Mouse (Mus musculus) lung, embryonic 15.5 days (tissue): ENCODE data around the gene Cstb. TPM values are rescaled to one million over a fixed set of nuclear protein-coding genes. Genes with fewer than 3 reads are reported as not detected.

ENCODE experiments used
- ATAC-seq: fragments of 200-750 bp; cut with Nextera tagmentation; 2 replicates; pipeline ENCODE4 v1.8.0; 2017; ENCODE audit warnings: moderate number of reproducible peaks, borderline replicate concordance; ENCODE audit not compliant: low FRiP score, low TSS enrichment; ENCODE audit errors: extremely low read depth
- H3K27ac ChIP-seq: fragments of 300-500 bp; sonication (generic); 2 replicates; pipeline ENCODE4 v1.5.1; 2015; ENCODE audit warnings: moderate library complexity, mild to moderate bottlenecking, inconsistent platforms
- H3K27me3 ChIP-seq: fragments of 300-500 bp; sonication (generic); 2 replicates; pipeline ENCODE4 v1.6.1; 2015; ENCODE audit warnings: inconsistent platforms
- H3K36me3 ChIP-seq: fragments of 300-500 bp; sonication (generic); 2 replicates; pipeline ENCODE4 v1.6.1; 2015; ENCODE audit warnings: inconsistent platforms
- H3K4me1 ChIP-seq: fragments of 300-500 bp; sonication (generic); 2 replicates; pipeline ENCODE4 v1.6.1; 2015; ENCODE audit warnings: inconsistent platforms
- H3K4me2 ChIP-seq: fragments of 300-500 bp; sonication (generic); 2 replicates; pipeline ENCODE4 v1.6.1; 2015; ENCODE audit warnings: inconsistent platforms, mild to moderate bottlenecking, moderate library complexity
- H3K4me3 ChIP-seq: fragments of 300-500 bp; sonication (generic); 2 replicates; pipeline ENCODE4 v1.5.1; 2015; ENCODE audit warnings: mild to moderate bottlenecking, inconsistent platforms
- H3K9ac ChIP-seq: fragments of 300-500 bp; sonication (generic); 2 replicates; pipeline ENCODE4 v1.6.1; 2015; ENCODE audit warnings: inconsistent platforms
- H3K9me3 ChIP-seq: fragments of 300-500 bp; sonication (generic); 2 replicates; pipeline ENCODE4 v1.6.1; 2016; ENCODE audit warnings: inconsistent platforms
- WGBS: fragments of 180-500 bp; shearing (Covaris S2); methylation state at CpG from one replicate; pipeline ENCODE4 v1.1.7; 2015; 5-methylcytosine and 5-hydroxymethylcytosine counted together
- polyA plus RNA-seq: library from polyadenylated mRNA; unstranded; fragments of >200 nt; fragmentation: Nextera tagmentation; extraction: Ambion mirVana; gene quantifications from 2 replicates; pipeline ENCODE4 v1.2.1, GENCODE M21; 2015

The Cstb gene
- polyA plus RNA-seq, 1 experiment from 2014 or later: 219 TPM

DNA sequence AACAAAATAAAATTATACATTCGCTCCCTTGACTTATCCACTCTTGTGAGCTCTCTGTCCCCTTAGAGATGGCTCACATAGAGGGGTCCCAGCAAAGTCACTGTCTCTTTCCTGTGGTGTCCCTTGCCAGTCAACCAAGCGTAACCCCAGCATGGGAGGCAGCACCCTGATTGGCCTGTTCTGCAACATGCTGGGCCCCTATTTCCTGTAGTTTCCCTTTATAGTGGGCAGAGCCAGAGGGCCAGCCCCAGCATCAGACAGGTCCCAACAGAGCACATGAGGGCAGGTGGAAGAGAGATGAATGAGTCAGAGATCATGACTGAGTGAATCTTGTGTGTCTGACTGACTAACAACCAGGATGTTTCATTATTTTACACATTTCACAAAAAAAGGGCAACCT lies 4.5 kb upstream of the Cstb start:
- WGBS: 83% methylated on average over 2 of the region's 2 CpGs
- H3K27me3 ChIP-seq: no peaks in the 10 kb centered on the region
- H3K9ac ChIP-seq: no peak overlapping the region
- ATAC-seq: no peak
- H3K27ac ChIP-seq: no peak overlapping the region
- H3K4me2 ChIP-seq: no peak overlapping the region
- no peak overlapping the region for H3K4me3 ChIP-seq
- H3K36me3 ChIP-seq: no peaks in the 10 kb centered on the region
- peaks cover 6% of the 10 kb centered on the region for H3K4me1 ChIP-seq
- no peaks in the 10 kb centered on the region for H3K9me3 ChIP-seq

DNA sequence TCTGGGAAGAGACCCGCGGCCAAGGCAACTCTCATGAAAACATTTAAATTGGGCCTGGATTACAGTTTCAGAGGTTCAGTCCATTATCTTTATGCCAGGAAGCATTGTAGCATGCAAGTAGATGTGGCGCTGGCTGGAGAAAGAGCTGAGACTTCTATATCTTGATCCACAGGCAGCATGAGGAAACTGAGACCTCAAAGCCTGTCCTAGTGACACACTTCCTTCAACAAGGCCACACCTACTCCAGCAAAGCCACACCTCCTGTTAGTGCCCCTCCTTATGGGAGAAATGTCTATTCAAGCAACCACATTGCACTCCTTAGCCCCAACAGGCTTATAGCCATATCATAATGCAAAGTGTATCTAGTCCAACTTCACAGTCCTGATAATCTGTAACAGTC lies 2.9 kb upstream of the Cstb start:
- Histone ChIP-seq H3K9me3 (no peaks in the 10 kb centered on the region), H3K27me3 (no peaks in the 10 kb centered on the region), H3K4me1 (peaks cover 6% of the 10 kb centered on the region), H3K27ac (no peak overlapping the region), H3K4me3 (no peak overlapping the region), H3K9ac (no peak overlapping the region), H3K4me2 (no peak overlapping the region), H3K36me3 (peaks cover 5% of the 10 kb centered on the region)
- no peak for ATAC-seq
- WGBS: 89% methylated on average over 3 of the region's 3 CpGs

- ATAC-seq: peak; percentile 37; the same call in 1 of the 2 replicates
- Histone ChIP-seq H3K27me3 (no peaks in the 10 kb centered on the region), H3K4me2 (peak overlapping the region; percentile 69), H3K27ac (peak overlapping the region; percentile 68), H3K9me3 (no peaks in the 10 kb centered on the region), H3K9ac (peak overlapping the region; percentile 72), H3K4me1 (peaks cover 6% of the 10 kb centered on the region), H3K36me3 (peaks cover 19% of the 10 kb centered on the region), H3K4me3 (peak overlapping the region; percentile 67)
- 34% methylated on average over 6 of the region's 6 CpGs for WGBS
Observed at GRCm38 (mm10) chr10:78426117-78426735, 757 bp downstream of the Cstb start.

GRCm38 (mm10) chr10:78428070-78428469 lies 2.6 kb downstream of the Cstb start:
- Histone ChIP-seq H3K4me3 (no peak overlapping the region), H3K4me1 (peaks cover 6% of the 10 kb centered on the region), H3K36me3 (peaks cover 19% of the 10 kb centered on the region), H3K27me3 (no peaks in the 10 kb centered on the region), H3K27ac (no peak overlapping the region), H3K9ac (no peak overlapping the region), H3K9me3 (no peaks in the 10 kb centered on the region), H3K4me2 (no peak overlapping the region)
- no peak for ATAC-seq
- WGBS: 91% methylated on average over 11 of the region's 11 CpGs

DNA sequence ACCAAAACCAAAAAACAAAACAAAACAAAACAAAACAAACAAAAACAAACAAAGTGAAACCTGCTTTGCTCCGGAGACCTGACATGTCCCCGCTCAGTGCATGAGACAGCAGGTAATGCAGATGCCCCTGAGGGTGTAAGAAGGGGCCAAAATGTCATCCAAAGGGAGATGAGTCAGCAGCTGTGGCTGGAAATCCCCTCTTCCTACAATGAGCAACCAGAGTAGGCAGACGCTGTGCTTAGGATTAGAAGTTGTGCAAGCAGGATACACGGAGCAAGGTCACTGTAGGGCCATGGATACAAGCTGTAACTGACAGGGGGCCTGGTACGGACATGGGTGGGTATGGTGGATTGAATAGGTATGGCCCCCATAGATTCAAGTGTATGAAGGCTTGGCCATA lies 3.7 kb downstream of the Cstb start:
- Histone ChIP-seq H3K4me3 (no peak overlapping the region), H3K4me1 (peaks cover 6% of the 10 kb centered on the region), H3K27ac (no peak overlapping the region), H3K4me2 (no peak overlapping the region), H3K9me3 (no peaks in the 10 kb centered on the region), H3K9ac (no peak overlapping the region), H3K27me3 (no peaks in the 10 kb centered on the region), H3K36me3 (peaks cover 19% of the 10 kb centered on the region)
- ATAC-seq: no peak
- WGBS: 88% methylated on average over 5 of the region's 5 CpGs

DNA sequence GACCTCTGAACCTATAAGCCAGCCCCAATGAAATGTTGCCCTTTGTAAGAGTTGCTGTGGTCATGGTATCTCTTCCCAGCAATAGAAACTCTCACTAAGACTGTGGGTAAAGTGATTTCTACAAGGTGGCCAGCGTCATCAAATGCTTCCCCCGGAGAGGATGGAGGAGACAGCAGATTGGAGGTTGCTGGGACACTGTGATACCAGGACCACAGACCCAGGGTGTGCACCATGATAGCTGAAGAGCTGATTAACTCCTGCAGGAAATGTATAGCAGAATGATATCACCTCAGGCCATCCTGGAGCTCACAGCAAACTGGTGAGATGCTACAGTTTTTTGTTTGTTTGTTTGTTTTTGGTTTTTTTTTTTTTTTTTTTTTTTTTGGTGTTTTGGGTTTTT lies 4.3 kb downstream of the Cstb start:
- Histone ChIP-seq H3K9ac (no peak overlapping the region), H3K4me1 (peaks cover 6% of the 10 kb centered on the region), H3K27me3 (no peaks in the 10 kb centered on the region), H3K4me3 (no peak overlapping the region), H3K9me3 (no peaks in the 10 kb centered on the region), H3K27ac (no peak overlapping the region), H3K4me2 (no peak overlapping the region), H3K36me3 (peaks cover 19% of the 10 kb centered on the region)
- WGBS: 74% methylated on average over 2 of the region's 2 CpGs
- no peak for ATAC-seq

- no peak for ATAC-seq
- no peak overlapping the region for H3K9ac ChIP-seq
- no peak overlapping the region for H3K27ac ChIP-seq
- no peaks in the 10 kb centered on the region for H3K4me1 ChIP-seq
- peaks cover 11% of the 10 kb centered on the region for H3K36me3 ChIP-seq
- H3K9me3 ChIP-seq: no peaks in the 10 kb centered on the region
- no peak overlapping the region for H3K4me3 ChIP-seq
- H3K27me3 ChIP-seq: no peaks in the 10 kb centered on the region
- H3K4me2 ChIP-seq: no peak overlapping the region
- WGBS: 71% methylated on average over 3 of the region's 3 CpGs
Observed at GRCm38 (mm10) chr10:78432853-78433252, 7.4 kb downstream of the Cstb start.

GRCm38 (mm10) chr10:78438094-78438493 lies 12.6 kb downstream of the Cstb start:
- Histone ChIP-seq H3K9ac (no peak overlapping the region), H3K4me1 (no peaks in the 10 kb centered on the region), H3K4me3 (no peak overlapping the region), H3K27ac (no peak overlapping the region), H3K4me2 (no peak overlapping the region), H3K36me3 (no peaks in the 10 kb centered on the region), H3K27me3 (no peaks in the 10 kb centered on the region), H3K9me3 (no peaks in the 10 kb centered on the region)
- ATAC-seq: no peak
- 2% methylated on average over 5 of the region's 5 CpGs for WGBS

DNA sequence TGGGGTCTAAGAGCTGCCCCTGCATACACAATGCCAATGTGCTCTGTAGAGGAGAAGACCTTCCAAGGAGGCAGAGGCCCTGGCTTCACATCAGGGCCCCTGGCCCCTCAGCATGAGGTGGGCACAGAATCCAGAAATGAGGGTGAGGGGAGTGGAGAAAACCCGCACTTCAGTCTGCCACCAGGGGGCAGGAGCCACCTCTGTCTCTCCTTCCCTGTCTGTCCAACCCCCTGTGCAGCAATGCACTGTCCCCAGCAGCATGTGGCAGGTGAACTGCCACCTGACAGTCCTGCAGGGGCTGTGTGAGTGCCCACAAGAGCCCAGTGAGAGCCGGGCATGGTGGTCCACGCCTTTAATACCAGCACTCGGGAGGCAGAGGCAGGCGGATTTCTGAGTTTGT lies 14.1 kb downstream of the Cstb start:
- 60% methylated on average over 5 of the region's 5 CpGs for WGBS
- no peaks in the 10 kb centered on the region for H3K9me3 ChIP-seq
- H3K4me2 ChIP-seq: no peak overlapping the region
- ATAC-seq: no peak
- no peaks in the 10 kb centered on the region for H3K27me3 ChIP-seq
- no peak overlapping the region for H3K4me3 ChIP-seq
- no peak overlapping the region for H3K27ac ChIP-seq
- no peaks in the 10 kb centered on the region for H3K4me1 ChIP-seq
- H3K36me3 ChIP-seq: no peaks in the 10 kb centered on the region
- H3K9ac ChIP-seq: no peak overlapping the region

DNA sequence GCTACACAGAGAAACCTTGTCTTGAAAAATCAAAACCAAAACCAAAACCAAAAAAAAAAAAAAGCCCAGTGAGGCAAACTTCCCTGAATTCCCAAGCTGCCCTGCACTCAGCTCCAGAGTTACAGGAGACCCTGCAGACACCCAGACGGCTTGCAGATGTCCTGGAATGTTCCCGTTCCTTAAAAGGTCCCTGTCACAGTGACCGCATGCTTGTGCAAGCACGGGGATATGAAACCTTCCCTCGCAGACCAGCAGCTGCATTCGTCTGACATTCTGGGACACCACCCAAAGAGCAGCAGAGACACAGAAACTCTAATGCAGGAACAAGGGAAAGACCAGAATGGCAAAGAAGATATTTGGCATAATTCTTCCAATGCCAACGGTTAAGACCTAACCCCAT lies 14.5 kb downstream of the Cstb start:
- Histone ChIP-seq H3K9me3 (no peaks in the 10 kb centered on the region), H3K27ac (no peak overlapping the region), H3K9ac (no peak overlapping the region), H3K4me3 (no peak overlapping the region), H3K4me2 (no peak overlapping the region), H3K36me3 (no peaks in the 10 kb centered on the region), H3K4me1 (no peaks in the 10 kb centered on the region), H3K27me3 (no peaks in the 10 kb centered on the region)
- WGBS: 75% methylated on average over 7 of the region's 7 CpGs
- ATAC-seq: no peak

GRCm38 (mm10) chr10:78440812-78441211 lies 15.3 kb downstream of the Cstb start:
- ATAC-seq: no peak
- Histone ChIP-seq H3K9me3 (no peaks in the 10 kb centered on the region), H3K27ac (no peak overlapping the region), H3K4me3 (no peak overlapping the region), H3K36me3 (no peaks in the 10 kb centered on the region), H3K4me1 (no peaks in the 10 kb centered on the region), H3K9ac (no peak overlapping the region), H3K27me3 (no peaks in the 10 kb centered on the region), H3K4me2 (no peak overlapping the region)
- 59% methylated on average over 9 of the region's 9 CpGs for WGBS

- Histone ChIP-seq H3K4me1 (no peaks in the 10 kb centered on the region), H3K27me3 (no peaks in the 10 kb centered on the region), H3K9me3 (no peaks in the 10 kb centered on the region), H3K36me3 (no peaks in the 10 kb centered on the region), H3K27ac (no peak overlapping the region), H3K4me3 (no peak overlapping the region), H3K4me2 (no peak overlapping the region), H3K9ac (no peak overlapping the region)
- WGBS: 80% methylated on average over 5 of the region's 5 CpGs
- no peak for ATAC-seq
Observed at GRCm38 (mm10) chr10:78441606-78442005, 16.1 kb downstream of the Cstb start.

- Histone ChIP-seq H3K4me3 (no peak overlapping the region), H3K27me3 (no peaks in the 10 kb centered on the region), H3K27ac (no peak overlapping the region), H3K9ac (no peak overlapping the region), H3K9me3 (no peaks in the 10 kb centered on the region), H3K4me2 (no peak overlapping the region), H3K4me1 (no peaks in the 10 kb centered on the region), H3K36me3 (no peaks in the 10 kb centered on the region)
- WGBS: 85% methylated on average over 3 of the region's 3 CpGs
- ATAC-seq: no peak
Observed at GRCm38 (mm10) chr10:78442292-78442691, 16.8 kb downstream of the Cstb start.
